Mouse (Mus musculus) cerebellum, adult 2 months (tissue): ENCODE results near the gene Fam160b1. TPM values are rescaled to one million over a fixed set of nuclear protein-coding genes. Genes with fewer than 3 reads are reported as not detected.

Experiments
- DNase-seq, 2 experiments: peaks; one replicate each; pipeline ENCODE4 v3.0.0; 2021
- H3K27ac ChIP-seq: fragments of 200-500 bp; 2 replicates; pipeline ENCODE4 v1.5.1; 2012; ENCODE audit warnings: low read length, control low read depth, inconsistent platforms; ENCODE audit not compliant: insufficient read depth
- H3K27me3 ChIP-seq: fragments of 200-500 bp; 2 replicates; pipeline ENCODE4 v1.6.1; 2012; ENCODE audit warnings: inconsistent platforms, mild to moderate bottlenecking, low read length, moderate library complexity; ENCODE audit not compliant: control insufficient read depth, insufficient read depth
- H3K4me1 ChIP-seq: fragments of 200-500 bp; 2 replicates; pipeline ENCODE4 v1.6.1; 2011; ENCODE audit warnings: low read length; ENCODE audit not compliant: control insufficient read depth, insufficient read depth
- H3K4me3 ChIP-seq: fragments of 200-500 bp; replicated peaks from 2 replicates; pipeline ENCODE3; 2011; ENCODE audit warnings: mild to moderate bottlenecking, low read depth, low read length, control low read depth; ENCODE audit not compliant: insufficient read depth
- CTCF ChIP-seq: fragments of 200-500 bp; IDR thresholded peaks from 2 replicates; pipeline ENCODE4 v1.5.1; 2011; ENCODE audit warnings: low read depth, mild to moderate bottlenecking, control low read depth, low read length, moderate library complexity, borderline replicate concordance; ENCODE audit not compliant: insufficient read depth
- POLR2A ChIP-seq: fragments of 200-500 bp; IDR thresholded peaks from 2 replicates; pipeline ENCODE4 v1.6.1; 2011; ENCODE audit warnings: low read length, control low read depth, borderline replicate concordance; ENCODE audit not compliant: insufficient read depth
- WGBS: fragments of 180-500 bp; shearing (Covaris S2); methylation state at CpG from one replicate; pipeline ENCODE4 v1.1.7; 2018; 5-methylcytosine and 5-hydroxymethylcytosine counted together
- polyA plus RNA-seq: library from polyadenylated mRNA; depleted of rRNA; stranded (reverse); fragments of >200 nt; gene quantifications from 2 replicates; pipeline ENCODE4 v1.2.3, GENCODE M21; 2012

Fam160b1 gene
- polyA plus RNA-seq, 1 experiment = 20.5 TPM

- TF ChIP-seq POLR2A (no peak), CTCF (no peak)
- 95% methylated on average over 3 of the region's 3 CpGs for WGBS
Measured at GRCm38 (mm10) chr19:57321839-57322238, 38.6 kb upstream of the Fam160b1 start.

DNA sequence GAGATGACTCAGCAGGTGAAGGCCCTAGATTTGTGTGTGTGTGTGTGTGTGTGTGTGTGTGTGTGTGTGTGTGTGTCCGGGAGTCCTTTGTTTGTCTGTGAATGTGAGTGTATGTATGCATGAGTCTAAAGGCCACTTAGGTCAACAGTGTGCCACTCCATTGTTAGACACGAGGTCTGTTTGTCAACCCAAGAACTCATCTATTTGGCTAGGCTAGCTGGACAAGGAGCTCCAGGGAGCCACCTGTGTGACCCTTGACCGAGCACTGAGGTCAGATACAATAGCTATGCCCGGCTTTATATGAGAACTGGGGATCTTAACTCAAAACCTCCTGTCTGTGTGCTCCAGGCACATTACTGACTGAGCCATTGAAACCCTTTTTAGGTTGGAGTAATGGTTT lies 38.0 kb upstream of the Fam160b1 start:
- TF ChIP-seq POLR2A = no peak
- no peak for TF ChIP-seq CTCF
- Histone ChIP-seq H3K27me3 (no peaks in the 10 kb centered on the region), H3K27ac (no peak overlapping the region), H3K4me3 (no peak overlapping the region), H3K4me1 (no peaks in the 10 kb centered on the region; the same call in none of the 2 replicates)
- WGBS = 93% methylated on average over 4 of the region's 4 CpGs
- DNase-seq = no peak

More at GRCm38 (mm10) chr19:57321839-57322238, 38.6 kb upstream of the Fam160b1 start:
- no peak overlapping the region for H3K4me3 ChIP-seq
- no peaks in the 10 kb centered on the region for H3K27me3 ChIP-seq
- no peak for DNase-seq
- H3K27ac ChIP-seq = no peak overlapping the region
- H3K4me1 ChIP-seq = no peaks in the 10 kb centered on the region; the same call in none of the 2 replicates

GRCm38 (mm10) chr19:57323087-57323486 lies 37.4 kb upstream of the Fam160b1 start:
- H3K27me3 ChIP-seq = no peaks in the 10 kb centered on the region
- no peak overlapping the region for H3K27ac ChIP-seq
- no peak for DNase-seq
- H3K4me1 ChIP-seq = no peaks in the 10 kb centered on the region; the same call in none of the 2 replicates
- TF ChIP-seq POLR2A (no peak), CTCF (no peak)
- WGBS = 81% methylated on average over 8 of the region's 8 CpGs
- no peak overlapping the region for H3K4me3 ChIP-seq

GRCm38 (mm10) chr19:57325748-57326300 lies 34.7 kb upstream of the Fam160b1 start:
- Histone ChIP-seq H3K27me3 (no peaks in the 10 kb centered on the region), H3K4me1 (no peaks in the 10 kb centered on the region; the same call in none of the 2 replicates), H3K4me3 (no peak overlapping the region), H3K27ac (no peak overlapping the region)
- DNase-seq = peak; percentile 74 to 81
- 23% methylated on average over 7 of the region's 7 CpGs for WGBS
- TF ChIP-seq CTCF (peak; percentile 72), POLR2A (no peak)

DNA sequence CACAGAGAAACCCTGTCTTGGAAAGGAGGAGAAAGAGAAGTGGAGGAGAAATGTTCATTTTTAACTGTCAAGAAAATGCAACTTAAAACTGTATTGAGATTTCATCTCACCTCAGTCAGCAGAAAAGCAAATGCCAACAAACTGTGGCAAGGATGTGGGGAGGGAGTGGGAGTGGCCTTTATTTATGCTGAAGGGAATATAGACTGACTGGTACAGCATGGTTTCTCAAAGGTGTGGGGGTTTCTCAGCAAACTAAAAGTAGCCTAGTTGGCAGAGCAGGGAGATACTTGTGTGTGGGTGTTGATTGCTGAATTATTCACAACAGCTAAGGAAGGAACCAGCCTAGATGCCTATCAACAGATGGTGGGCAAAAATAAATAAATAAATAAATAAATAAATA lies 32.8 kb upstream of the Fam160b1 start:
- Histone ChIP-seq H3K27me3 (no peaks in the 10 kb centered on the region), H3K4me3 (no peak overlapping the region), H3K27ac (no peak overlapping the region), H3K4me1 (no peaks in the 10 kb centered on the region; the same call in none of the 2 replicates)
- TF ChIP-seq POLR2A = no peak
- no peak for TF ChIP-seq CTCF
- no peak for DNase-seq

DNA sequence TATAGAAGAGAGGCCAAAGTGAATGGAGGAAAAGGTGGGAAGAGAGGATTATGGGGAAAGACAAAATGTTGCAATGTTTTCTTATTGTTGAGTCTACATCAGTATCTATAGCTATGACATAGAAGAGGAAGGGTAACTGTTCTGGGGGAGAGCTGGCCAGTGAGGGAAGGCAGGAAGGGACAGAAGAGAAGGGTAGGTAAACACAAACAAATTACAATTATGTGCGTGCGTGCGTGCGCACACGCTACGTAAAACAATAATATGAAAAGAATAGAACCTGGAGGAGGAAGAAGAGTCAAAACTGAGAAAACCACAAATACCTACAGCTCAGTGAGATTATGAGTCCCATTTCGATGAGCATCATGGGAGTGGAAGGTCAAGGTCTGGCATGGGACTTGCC lies 32.2 kb upstream of the Fam160b1 start:
- no peak overlapping the region for H3K4me3 ChIP-seq
- WGBS = 99% methylated on average over 7 of the region's 7 CpGs
- no peak overlapping the region for H3K27ac ChIP-seq
- TF ChIP-seq CTCF (no peak), POLR2A (no peak)
- DNase-seq = no peak
- H3K4me1 ChIP-seq = no peaks in the 10 kb centered on the region; the same call in none of the 2 replicates
- H3K27me3 ChIP-seq = no peaks in the 10 kb centered on the region

- DNase-seq = peak; percentile 55 to 60
- no peaks in the 10 kb centered on the region; the same call in none of the 2 replicates for H3K4me1 ChIP-seq
- 59% methylated on average over 12 of the region's 12 CpGs for WGBS
Measured at GRCm38 (mm10) chr19:57328792-57329191, 31.7 kb upstream of the Fam160b1 start.

DNA sequence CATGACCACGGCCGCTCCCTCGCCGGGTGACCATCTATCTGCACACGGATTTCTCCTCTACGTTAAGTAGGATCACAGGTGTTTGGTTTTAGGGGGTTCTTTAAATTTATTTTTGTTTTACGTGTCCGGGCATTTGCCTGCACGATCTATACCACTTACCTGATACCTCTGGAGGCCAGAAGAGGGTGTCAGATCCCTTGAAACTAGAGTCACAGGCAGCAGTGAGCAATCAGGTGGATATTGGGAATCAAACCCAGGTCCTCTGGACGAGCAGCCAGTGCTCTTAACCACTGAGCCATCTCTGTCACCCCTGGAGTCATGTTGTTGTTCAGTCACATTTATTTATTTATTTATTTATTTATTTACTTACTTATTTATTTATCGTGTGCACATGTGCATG lies 30.2 kb upstream of the Fam160b1 start:
- Histone ChIP-seq H3K4me1 (no peaks in the 10 kb centered on the region; the same call in 1 of the 2 replicates), H3K4me3 (no peak overlapping the region), H3K27me3 (no peaks in the 10 kb centered on the region), H3K27ac (no peak overlapping the region)
- TF ChIP-seq CTCF (no peak), POLR2A (no peak)
- DNase-seq = no peak
- WGBS = 87% methylated on average over 11 of the region's 11 CpGs

More at GRCm38 (mm10) chr19:57328792-57329191, 31.7 kb upstream of the Fam160b1 start:
- Histone ChIP-seq H3K27me3 (no peaks in the 10 kb centered on the region), H3K4me3 (no peak overlapping the region), H3K27ac (no peak overlapping the region)
- no peak for TF ChIP-seq POLR2A
- TF ChIP-seq CTCF = peak; percentile 52
